Mouse (Mus musculus) pancreas, adult 10 weeks (tissue): ENCODE results near the gene Ago4. TPM values are rescaled to one million over a fixed set of nuclear protein-coding genes. Genes with fewer than 3 reads are reported as not detected.

ENCODE experiments used
- polyA plus RNA-seq: library from polyadenylated mRNA; stranded (reverse); fragments of 350-450 nt; fragmentation: Illumina TruSeq; extraction: RNeasy Lipid Tissue Mini Kit (QIAGEN cat#74804); gene quantifications from one replicate; pipeline ENCODE4 v1.2.3, GENCODE M21; 2015; ENCODE audit warnings: low read depth, low replicate concordance; ENCODE audit not compliant: insufficient read depth

Gene Ago4
- 1.5 TPM for polyA plus RNA-seq

DNA sequence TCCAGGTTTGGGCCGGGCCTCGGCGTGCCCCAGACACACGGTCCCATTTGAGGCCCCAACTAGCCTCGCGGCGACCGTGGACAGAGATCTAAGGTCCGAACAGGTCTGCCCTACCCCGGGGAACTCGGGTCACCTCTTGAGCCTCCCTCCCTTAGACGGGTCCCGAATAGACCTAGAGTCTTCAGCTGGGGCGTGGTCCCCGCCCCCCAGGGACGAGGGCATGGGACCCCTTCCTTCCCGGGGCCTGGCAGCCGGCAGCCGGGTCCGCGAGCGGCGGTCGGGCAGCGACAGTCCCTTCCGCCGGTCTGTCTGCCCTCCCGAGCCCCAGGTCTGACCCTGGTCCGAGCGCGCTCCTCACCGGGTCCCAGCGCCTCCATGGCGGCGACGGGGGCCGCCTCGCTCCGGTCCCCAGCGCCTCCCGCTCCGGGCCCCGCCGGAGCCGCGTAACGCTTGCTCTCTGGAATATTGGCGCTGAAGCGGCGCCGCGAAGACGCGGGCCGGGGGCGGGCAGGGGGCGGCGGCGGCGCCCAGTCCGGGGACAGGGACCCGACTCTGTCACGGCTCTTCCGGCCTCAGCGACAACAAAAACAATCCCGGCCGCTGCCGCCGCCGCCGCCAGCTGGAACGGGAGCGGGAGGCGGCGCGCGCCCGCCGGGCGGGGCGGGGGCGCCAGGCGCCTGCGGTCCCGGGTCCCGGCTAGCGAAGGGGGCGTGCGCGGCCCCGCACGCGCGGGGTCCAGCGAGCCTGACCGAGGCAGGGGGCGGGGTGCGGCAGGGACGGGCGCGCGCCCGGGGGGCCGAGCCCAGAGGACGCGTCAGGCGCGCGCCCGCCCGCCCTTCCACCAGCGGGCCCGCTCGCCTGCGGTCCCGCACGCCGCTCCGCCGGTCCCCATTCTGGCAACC is at the start of gene Ago4:
Gene Ago4 (minus strand): TSS at position 646 of the 902 bp plus-strand sequence.

DNA sequence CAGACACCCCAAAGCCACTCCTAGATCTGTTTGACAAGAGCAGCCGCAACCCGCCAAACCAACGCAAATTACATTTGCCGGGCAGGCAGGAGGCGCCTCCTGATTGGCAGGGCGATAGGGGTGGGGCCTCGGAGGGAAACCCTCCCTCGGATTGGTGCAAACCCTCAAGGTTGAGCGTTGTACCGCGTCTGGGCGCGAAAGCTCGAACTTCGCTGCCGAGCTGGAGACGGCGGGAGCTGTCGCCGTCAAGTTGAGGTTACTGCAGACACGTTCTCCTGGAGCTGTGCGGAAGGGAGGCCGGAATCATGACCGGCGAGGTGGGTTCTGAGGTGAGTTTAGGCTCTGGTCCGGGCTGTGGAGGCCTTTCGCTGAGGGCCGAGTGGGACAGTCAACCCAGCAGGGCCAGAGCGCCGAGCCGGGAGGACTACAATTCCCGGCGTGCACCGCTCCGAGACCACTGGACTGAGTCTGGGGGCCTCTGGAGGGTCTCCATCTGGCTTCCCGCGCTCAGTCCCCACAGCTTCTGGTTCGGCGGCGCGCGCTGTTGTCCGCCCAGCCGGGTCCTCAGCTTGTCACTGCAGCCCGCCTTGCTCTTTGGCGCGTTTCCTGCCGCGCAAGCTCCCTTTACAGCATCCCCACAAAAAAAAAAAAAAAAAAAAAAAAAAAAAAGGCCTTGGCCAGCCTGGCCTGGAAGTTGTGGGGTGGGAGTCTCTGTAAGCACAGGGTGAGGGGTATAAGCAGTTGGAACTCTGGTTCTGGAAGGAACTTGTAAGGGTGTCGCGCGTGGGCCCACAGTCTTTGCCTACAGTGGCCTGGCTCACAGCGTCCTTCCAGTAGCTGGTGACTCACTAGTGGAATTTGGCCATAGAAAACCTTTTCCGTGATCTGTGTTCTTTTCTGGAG is 23.8 kb upstream of the Ago4 start, which contains the start of gene Clspn:
Gene Clspn (plus strand): TSS at position 127 of the 903 bp plus-strand sequence.

DNA sequence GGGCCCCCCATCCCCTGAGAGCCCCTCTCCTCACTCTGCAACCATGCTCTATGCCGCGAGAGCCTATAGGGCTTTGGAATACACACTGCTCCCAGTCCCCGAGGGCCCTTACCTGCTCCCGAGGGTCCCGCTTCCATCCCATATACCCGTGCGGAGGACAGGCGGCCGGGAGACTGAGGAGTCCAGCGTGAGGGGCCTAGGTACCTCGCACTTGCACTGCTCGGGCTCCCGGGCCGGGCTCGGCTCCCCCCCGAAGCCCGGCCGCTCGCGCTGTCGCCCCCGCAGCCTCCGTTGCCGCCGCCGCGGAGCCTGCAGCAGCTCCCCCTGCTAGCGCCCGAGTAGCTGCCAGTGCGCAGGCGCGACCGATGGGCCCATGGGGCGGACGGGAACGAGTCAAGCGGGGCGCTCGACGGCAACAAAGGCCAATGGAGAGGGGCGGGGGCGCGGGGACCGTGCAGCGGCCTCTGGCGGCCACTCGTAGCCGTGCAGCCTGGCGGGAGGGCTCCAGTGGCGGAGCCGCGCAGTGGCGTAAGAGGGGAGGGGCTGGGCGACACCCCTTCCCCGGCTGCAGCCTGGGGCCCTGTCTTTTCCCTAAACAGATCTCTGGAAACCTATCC is 64.9 kb downstream of the Ago4 start, which contains the start of gene Ago1:
Gene Ago1 (minus strand): TSS at position 299 of the 617 bp plus-strand sequence.

Other genes with a start within 250 kb of the Ago4 start
- gene Col8a2, start 246.7 kb downstream of the Ago4 start, polyA plus RNA-seq = 0.42 TPM
- 8.7 TPM for gene Adprhl2, start 211.8 kb downstream of the Ago4 start, polyA plus RNA-seq
- gene Tekt2, start 207.8 kb downstream of the Ago4 start, polyA plus RNA-seq = 2.2 TPM
- gene Ago3, start 103.9 kb downstream of the Ago4 start, polyA plus RNA-seq = 2.9 TPM
- 3.5 TPM for gene Ago1, start 64.9 kb downstream of the Ago4 start, polyA plus RNA-seq
- 0.26 TPM for gene Clspn, start 23.5 kb upstream of the Ago4 start, polyA plus RNA-seq
- 2.9 TPM for gene 5730409E04Rik, start 76.3 kb upstream of the Ago4 start, polyA plus RNA-seq
- 26.3 TPM for gene Psmb2, start 144.2 kb upstream of the Ago4 start, polyA plus RNA-seq
- gene Tfap2e, start 202.8 kb upstream of the Ago4 start, polyA plus RNA-seq = not detected
- 5.3 TPM for gene Ncdn, start 220.0 kb upstream of the Ago4 start, polyA plus RNA-seq
- 9.8 TPM for gene AU040320, start 220.1 kb upstream of the Ago4 start, polyA plus RNA-seq